Mouse (Mus musculus): ENCODE data around the gene Vps37c.

- TF ChIP-seq CTCF (IDR thresholded peaks at IDR 0.05): no peak
- no peak for TF ChIP-seq EP300 (IDR thresholded peaks at IDR 0.05)
These were observed 32.0 kb downstream of the Vps37c start for GRCm38 (mm10) chr19:10720524-10720923.
